Mouse (Mus musculus): Measurements from ENCODE around the gene Usp2. TPM values are rescaled to one million over a fixed set of nuclear protein-coding genes. Genes with fewer than 3 reads are reported as not detected.

Usp2 gene
- total and polyA plus RNA-seq, 3 experiments = 2.1 to 2.3 (median 2.2) TPM

- no peak overlapping the region for H3K4me3 ChIP-seq (replicated peaks in 1 of 3; ENCODE audit: low read depth in 2 of 3, low read length in 2 of 3, poor library complexity in 1 of 3)
- no peak for TF ChIP-seq KAT2A (IDR thresholded peaks at IDR 0.05; ENCODE audit: insufficient replicate concordance, low read length)
- TF ChIP-seq MAX (IDR thresholded peaks at IDR 0.05; ENCODE audit: low read length) = no peak
- TF ChIP-seq ZMIZ1 (IDR thresholded peaks at IDR 0.05; ENCODE audit: low read depth, low read length) = no peak
- TF ChIP-seq CTCF (conservative IDR thresholded peaks at IDR 0.05 in 1 of 2, IDR thresholded peaks at IDR 0.05 in 1 of 2; ENCODE audit: low read depth in 2 of 2, low read length in 2 of 2) = no peak
- H3K4me2 ChIP-seq (ENCODE audit: insufficient read depth, low read depth, poor library complexity, severe bottlenecking) = no peak overlapping the region
- no peaks in the 10 kb centered on the region for H3K79me2 ChIP-seq (replicated peaks; ENCODE audit: control insufficient read depth, extremely low read depth, insufficient read depth, poor library complexity, severe bottlenecking)
- no peak for DNase-seq (ENCODE audit: extremely low read depth)
- dilution Hi-C loops (cut with MboI; ENCODE audit: extremely low pct_ligation_motif_present, extremely low pct_unique_long_range_greater_than_20kb, low sequenced_read_pairs) = no loop called here
- no peaks in the 10 kb centered on the region for H3K36me3 ChIP-seq (replicated peaks in 1 of 2; ENCODE audit: control insufficient read depth in 1 of 2, insufficient read depth in 1 of 2, low read length in 1 of 2)
- H3K27ac ChIP-seq (ENCODE audit: insufficient read depth, low read depth) = no peak overlapping the region
- in situ Hi-C loops (cut with MboI; ENCODE audit: low pct_ligation_motif_present, low pct_unique_long_range_greater_than_20kb, low sequenced_read_pairs) = no loop called here
- H3K9me3 ChIP-seq (replicated peaks; ENCODE audit: low read length) = no peaks in the 10 kb centered on the region
- H3K27me3 ChIP-seq (replicated peaks) = peaks cover 62% of the 10 kb centered on the region
- peaks cover 7 to 16% of the 10 kb centered on the region in 2 experiments for H3K4me1 ChIP-seq (ENCODE audit: control insufficient read depth in 1 of 2, insufficient read depth in 2 of 2)
- no peak overlapping the region for H3K9ac ChIP-seq (ENCODE audit: insufficient read depth, low read depth)
Measured at GRCm38 (mm10) chr9:44075996-44076763, 9.4 kb downstream of the Usp2 start.

DNA sequence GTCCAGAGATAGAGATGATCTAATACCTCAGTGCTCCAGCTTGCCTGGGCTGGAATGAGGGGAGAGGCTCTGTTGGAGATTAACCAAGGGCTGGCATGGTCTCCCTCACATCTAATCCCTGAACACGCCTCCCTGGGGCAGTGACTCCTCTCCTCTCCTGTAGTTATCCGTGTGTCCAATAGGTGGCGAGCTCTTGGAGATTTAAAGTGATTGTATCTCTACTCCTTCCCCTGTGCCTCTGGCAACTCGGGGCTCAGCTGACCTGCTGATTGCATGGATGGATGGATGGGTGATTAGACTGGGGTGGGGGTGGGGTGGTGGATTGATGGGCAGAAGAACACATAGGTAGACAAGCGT, 9.9 kb downstream of the Usp2 start:
- Histone ChIP-seq H3K27me3 (replicated peaks) (peaks cover 59% of the 10 kb centered on the region), H3K4me1 (ENCODE audit: control insufficient read depth in 1 of 2, insufficient read depth in 2 of 2) (peaks cover 4 to 16% of the 10 kb centered on the region in 2 experiments), H3K4me3 (replicated peaks in 1 of 3; ENCODE audit: low read depth in 2 of 3, low read length in 2 of 3, poor library complexity in 1 of 3) (no peak overlapping the region), H3K9ac (ENCODE audit: insufficient read depth, low read depth) (no peak overlapping the region), H3K79me2 (replicated peaks; ENCODE audit: control insufficient read depth, extremely low read depth, insufficient read depth, poor library complexity, severe bottlenecking) (no peaks in the 10 kb centered on the region), H3K9me3 (replicated peaks; ENCODE audit: low read length) (no peaks in the 10 kb centered on the region), H3K4me2 (ENCODE audit: insufficient read depth, low read depth, poor library complexity, severe bottlenecking) (no peak overlapping the region), H3K36me3 (replicated peaks in 1 of 2; ENCODE audit: control insufficient read depth in 1 of 2, insufficient read depth in 1 of 2, low read length in 1 of 2) (no peaks in the 10 kb centered on the region), H3K27ac (ENCODE audit: insufficient read depth, low read depth) (no peak overlapping the region)
- in situ Hi-C loops (cut with MboI; ENCODE audit: low pct_ligation_motif_present, low pct_unique_long_range_greater_than_20kb, low sequenced_read_pairs) (no loop called here), dilution Hi-C loops (cut with MboI; ENCODE audit: extremely low pct_ligation_motif_present, extremely low pct_unique_long_range_greater_than_20kb, low sequenced_read_pairs) (no loop called here)
- peak; percentile 78 for DNase-seq (ENCODE audit: extremely low read depth)
- TF ChIP-seq POLR2A (IDR thresholded peaks at IDR 0.05; ENCODE audit: low read depth, low read length) (no peak), MAX (IDR thresholded peaks at IDR 0.05; ENCODE audit: low read length) (no peak), ZKSCAN1 (IDR thresholded peaks at IDR 0.05; ENCODE audit: borderline replicate concordance, low read depth, low read length) (no peak), TCF12 (IDR thresholded peaks at IDR 0.05; ENCODE audit: low read depth, low read length) (no peak), ETS1 (conservative IDR thresholded peaks at IDR 0.05; ENCODE audit: low read depth, low read length) (no peak), CTCF (conservative IDR thresholded peaks at IDR 0.05 in 1 of 2, IDR thresholded peaks at IDR 0.05 in 1 of 2; ENCODE audit: low read depth in 2 of 2, low read length in 2 of 2) (peak; percentile 33 to 72; a peak in 3 of 4 replicates), SMC3 (IDR thresholded peaks at IDR 0.05; ENCODE audit: low read depth, low read length) (peak; percentile 61), RAD21 (IDR thresholded peaks at IDR 0.05; ENCODE audit: low read depth, low read length) (peak; percentile 41), PAX5 (IDR thresholded peaks at IDR 0.05; ENCODE audit: low read length) (no peak)

DNA sequence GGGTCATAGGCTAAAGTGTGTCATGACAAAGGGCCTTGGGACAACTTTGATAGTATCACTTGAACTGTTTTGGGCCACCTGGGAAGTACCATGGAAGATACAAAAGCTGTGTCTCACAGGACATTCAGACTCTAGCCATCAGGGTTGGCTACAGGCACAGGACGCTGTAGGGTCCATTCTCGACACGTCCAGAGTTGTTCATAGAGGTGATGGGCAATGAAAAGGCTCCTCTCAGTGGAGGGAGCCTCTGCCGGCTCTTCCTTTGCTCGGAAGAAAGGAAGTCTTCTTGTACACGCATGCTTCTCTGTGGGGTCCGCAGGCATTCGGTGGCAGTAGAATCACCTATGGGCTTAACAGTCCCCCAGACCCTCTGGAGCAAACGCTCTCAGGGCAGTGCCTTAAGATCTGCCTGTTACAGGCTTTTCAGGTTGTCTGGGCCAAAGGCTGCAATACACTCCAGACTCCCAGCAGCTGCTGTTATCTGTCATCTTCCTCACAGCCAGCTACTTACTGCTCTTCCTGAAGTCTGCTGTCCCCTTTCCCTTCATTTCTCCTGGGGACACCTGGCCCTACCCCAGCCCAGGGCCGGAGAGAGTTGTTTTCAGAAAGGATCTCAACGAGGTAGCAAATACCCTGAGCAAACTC, 10.6 kb downstream of the Usp2 start:
- DNase-seq (ENCODE audit: extremely low read depth) = no peak
- H3K36me3 ChIP-seq (replicated peaks in 1 of 2; ENCODE audit: control insufficient read depth in 1 of 2, insufficient read depth in 1 of 2, low read length in 1 of 2) = no peaks in the 10 kb centered on the region
- H3K9ac ChIP-seq (ENCODE audit: insufficient read depth, low read depth) = no peak overlapping the region
- no peak for TF ChIP-seq UBTF (IDR thresholded peaks at IDR 0.05; ENCODE audit: low read depth, low read length)
- TF ChIP-seq ZC3H11A (IDR thresholded peaks at IDR 0.05; ENCODE audit: low read depth, low read length) = no peak
- no peak for TF ChIP-seq POLR2AphosphoS2 (IDR thresholded peaks at IDR 0.05; ENCODE audit: low read depth, low read length)
- no peak for TF ChIP-seq ETS1 (conservative IDR thresholded peaks at IDR 0.05; ENCODE audit: low read depth, low read length)
- TF ChIP-seq BHLHE40 (IDR thresholded peaks at IDR 0.05; ENCODE audit: low read depth, low read length) = no peak
- TF ChIP-seq TCF12 (IDR thresholded peaks at IDR 0.05; ENCODE audit: low read depth, low read length) = no peak
- TF ChIP-seq POLR2A (IDR thresholded peaks at IDR 0.05; ENCODE audit: low read depth, low read length) = no peak
- no peak for TF ChIP-seq ZKSCAN1 (IDR thresholded peaks at IDR 0.05; ENCODE audit: borderline replicate concordance, low read depth, low read length)
- TF ChIP-seq IRF4 (IDR thresholded peaks at IDR 0.05; ENCODE audit: low read depth, low read length) = no peak
- TF ChIP-seq E2F4 (IDR thresholded peaks at IDR 0.05; ENCODE audit: insufficient replicate concordance, low read depth, low read length) = no peak
- TF ChIP-seq SMC3 (IDR thresholded peaks at IDR 0.05; ENCODE audit: low read depth, low read length) = no peak
- no peak for TF ChIP-seq TBP (conservative IDR thresholded peaks at IDR 0.05; ENCODE audit: low read depth, low read length)
- TF ChIP-seq NELFE (IDR thresholded peaks at IDR 0.05; ENCODE audit: low read depth, low read length) = no peak
- no peak for TF ChIP-seq RAD21 (IDR thresholded peaks at IDR 0.05; ENCODE audit: low read depth, low read length)
- no peak for TF ChIP-seq MAX (IDR thresholded peaks at IDR 0.05; ENCODE audit: low read length)
- TF ChIP-seq KAT2A (IDR thresholded peaks at IDR 0.05; ENCODE audit: insufficient replicate concordance, low read length) = no peak
- TF ChIP-seq MYC (IDR thresholded peaks at IDR 0.05; ENCODE audit: low read depth, low read length) = no peak
- no peak for TF ChIP-seq SIN3A (IDR thresholded peaks at IDR 0.05; ENCODE audit: low read length)
- no peak for TF ChIP-seq MAZ (IDR thresholded peaks at IDR 0.05; ENCODE audit: low read depth, low read length)
- no peaks in the 10 kb centered on the region for H3K79me2 ChIP-seq (replicated peaks; ENCODE audit: control insufficient read depth, extremely low read depth, insufficient read depth, poor library complexity, severe bottlenecking)
- H3K27me3 ChIP-seq (replicated peaks) = peaks cover 59% of the 10 kb centered on the region
- H3K27ac ChIP-seq (ENCODE audit: insufficient read depth, low read depth) = no peak overlapping the region
- in situ Hi-C loops (cut with MboI; ENCODE audit: low pct_ligation_motif_present, low pct_unique_long_range_greater_than_20kb, low sequenced_read_pairs) = no loop called here
- H3K4me3 ChIP-seq (replicated peaks in 1 of 3; ENCODE audit: low read depth in 2 of 3, low read length in 2 of 3, poor library complexity in 1 of 3) = no peak overlapping the region
- H3K9me3 ChIP-seq (replicated peaks; ENCODE audit: low read length) = no peaks in the 10 kb centered on the region
- dilution Hi-C loops (cut with MboI; ENCODE audit: extremely low pct_ligation_motif_present, extremely low pct_unique_long_range_greater_than_20kb, low sequenced_read_pairs) = no loop called here
- no peak overlapping the region for H3K4me2 ChIP-seq (ENCODE audit: insufficient read depth, low read depth, poor library complexity, severe bottlenecking)
- peaks cover 0 to 16% of the 10 kb centered on the region in 2 experiments; a peak in 2 of 4 replicates for H3K4me1 ChIP-seq (ENCODE audit: control insufficient read depth in 1 of 2, insufficient read depth in 2 of 2)

All from CH12.LX (cell line).